Mouse (Mus musculus) layer of hippocampus, adult 11-12 months (tissue): Measurements from ENCODE around the gene Anapc15.
A peak's percentile ranks its signal among the peaks of the same experiment; 100 is the strongest.
"Not testable (repeated sequence)": the region's sequence is repeated elsewhere in the genome, so short reads cannot be mapped to it uniquely, and the experiment has no call there.

Experiments used
- DNase-seq: peaks from one replicate; pipeline ENCODE4 v3.0.0; 2022; ENCODE audit warnings: low spot score

The Anapc15 gene

DNA sequence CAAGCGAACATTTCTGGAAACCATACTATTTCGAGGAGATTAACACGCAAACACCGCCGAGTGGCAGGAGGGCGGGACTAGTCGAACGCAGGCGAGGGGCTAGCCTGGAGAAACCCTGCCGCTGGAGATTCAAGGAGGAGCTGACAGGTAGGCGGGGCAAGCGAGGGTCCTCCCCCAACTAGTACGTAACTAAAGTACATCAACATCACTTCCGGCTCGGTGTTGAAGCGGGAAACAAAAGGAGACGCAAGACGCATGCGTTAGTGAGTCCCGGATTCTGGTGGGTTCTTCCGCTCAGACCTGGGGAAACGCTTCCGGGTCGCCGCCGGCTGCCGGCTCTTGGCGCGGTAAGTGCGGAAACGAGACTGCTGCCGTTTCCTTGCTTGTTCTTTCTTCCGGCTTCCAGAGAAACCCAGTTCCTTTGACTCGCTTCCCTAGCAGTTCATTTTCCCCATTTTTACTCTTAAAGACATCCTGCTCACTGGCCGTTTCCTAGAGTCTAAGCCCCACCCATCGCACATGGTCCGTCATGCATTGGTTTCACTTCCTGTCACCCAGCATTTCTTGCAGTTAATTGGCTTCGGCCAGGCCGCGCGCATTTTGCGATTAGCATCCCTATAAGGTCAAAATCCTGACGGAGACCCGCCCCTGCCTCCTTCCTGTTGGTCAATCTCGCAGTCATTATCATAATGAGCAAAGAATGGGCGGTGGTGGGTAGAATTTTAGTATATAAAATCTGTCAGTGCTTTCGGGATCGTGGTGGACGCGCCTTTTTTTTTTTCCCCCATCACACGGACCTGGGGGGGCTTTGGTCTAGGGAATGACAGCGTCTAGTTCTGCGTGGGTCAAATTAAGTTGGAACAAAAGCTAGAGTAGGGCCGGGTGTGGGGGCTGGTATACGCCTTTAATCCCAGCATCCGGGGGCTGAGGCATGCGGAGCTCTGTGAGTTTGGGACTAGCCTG lies 32.9 kb downstream of the Anapc15 start:
- peak; percentile 99 for DNase-seq

DNA sequence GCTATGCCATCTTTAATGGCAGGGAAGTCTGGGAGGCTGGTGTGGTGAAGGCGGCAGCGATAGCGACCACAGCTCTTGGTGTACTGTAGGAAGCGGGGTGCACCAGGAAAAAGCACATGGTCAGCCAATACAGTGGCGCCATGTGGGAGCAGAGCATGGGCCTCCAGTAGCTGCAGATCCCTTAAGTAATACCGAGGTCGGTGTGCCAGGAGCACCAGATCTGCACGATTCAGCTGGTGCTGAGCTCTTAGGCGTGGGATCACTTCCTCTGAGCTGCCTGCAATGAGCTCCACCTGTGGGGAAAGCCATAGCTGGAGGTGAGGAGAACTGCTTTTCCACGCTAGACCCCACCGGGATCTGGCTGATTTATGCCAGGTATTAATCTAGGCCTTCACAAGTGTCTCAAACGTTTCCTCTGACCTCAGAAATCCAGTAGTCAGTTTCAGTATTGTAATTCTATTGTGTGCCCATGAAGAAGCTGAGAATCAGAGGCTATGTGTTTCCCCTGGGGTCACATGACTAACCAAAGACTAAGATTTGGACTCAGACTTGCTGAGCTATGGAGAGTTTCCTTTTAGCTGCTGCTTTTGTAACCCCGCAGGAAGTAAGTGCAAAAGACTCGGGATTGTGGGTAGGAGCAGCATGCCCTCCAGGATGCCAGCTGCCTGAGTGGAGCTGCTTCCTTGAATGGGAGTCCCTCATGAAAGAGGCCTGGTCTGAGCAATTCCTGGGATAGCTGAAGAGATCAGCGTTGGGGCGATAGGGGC lies 37.0 kb downstream of the Anapc15 start:
- no peak for DNase-seq

DNA sequence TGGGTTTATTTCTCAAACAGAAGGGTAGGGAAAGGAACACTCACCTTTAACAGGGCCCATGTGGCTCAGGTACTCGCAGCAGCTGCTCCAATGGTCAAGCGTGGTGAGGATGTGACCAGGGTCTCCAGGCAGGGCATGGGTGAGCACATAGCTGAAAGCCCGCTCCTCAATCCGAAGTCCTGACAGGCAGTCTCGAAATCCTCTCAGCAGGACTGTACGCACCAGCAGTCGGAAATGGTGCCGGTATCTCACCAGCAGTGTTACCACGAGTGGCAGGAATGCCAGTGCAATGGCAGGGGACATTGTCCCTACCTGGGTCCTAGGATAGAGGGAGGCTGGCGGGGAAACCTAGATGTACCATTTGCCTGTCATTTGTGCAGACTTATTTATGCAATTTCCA lies 38.5 kb downstream of the Anapc15 start:
- no peak for DNase-seq

DNA sequence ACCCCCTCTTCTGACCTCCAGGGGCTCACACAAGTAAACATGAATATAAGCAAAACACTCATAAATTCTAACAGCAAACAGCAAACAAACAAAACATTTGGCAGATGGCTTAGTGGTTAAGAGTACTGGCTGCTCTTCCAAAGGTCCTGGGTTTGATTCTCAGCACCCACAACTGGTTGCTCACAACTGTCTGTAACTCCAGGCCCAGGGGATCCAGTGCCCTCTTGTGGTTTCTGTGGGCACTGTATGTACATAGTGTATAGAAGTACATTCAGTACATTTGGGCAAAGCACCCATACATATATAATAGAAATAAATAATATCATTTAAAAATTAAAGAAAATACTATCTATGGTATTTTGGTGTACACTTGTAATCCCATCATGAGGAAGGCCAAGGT lies 39.3 kb downstream of the Anapc15 start:
- DNase-seq = no peak

DNA sequence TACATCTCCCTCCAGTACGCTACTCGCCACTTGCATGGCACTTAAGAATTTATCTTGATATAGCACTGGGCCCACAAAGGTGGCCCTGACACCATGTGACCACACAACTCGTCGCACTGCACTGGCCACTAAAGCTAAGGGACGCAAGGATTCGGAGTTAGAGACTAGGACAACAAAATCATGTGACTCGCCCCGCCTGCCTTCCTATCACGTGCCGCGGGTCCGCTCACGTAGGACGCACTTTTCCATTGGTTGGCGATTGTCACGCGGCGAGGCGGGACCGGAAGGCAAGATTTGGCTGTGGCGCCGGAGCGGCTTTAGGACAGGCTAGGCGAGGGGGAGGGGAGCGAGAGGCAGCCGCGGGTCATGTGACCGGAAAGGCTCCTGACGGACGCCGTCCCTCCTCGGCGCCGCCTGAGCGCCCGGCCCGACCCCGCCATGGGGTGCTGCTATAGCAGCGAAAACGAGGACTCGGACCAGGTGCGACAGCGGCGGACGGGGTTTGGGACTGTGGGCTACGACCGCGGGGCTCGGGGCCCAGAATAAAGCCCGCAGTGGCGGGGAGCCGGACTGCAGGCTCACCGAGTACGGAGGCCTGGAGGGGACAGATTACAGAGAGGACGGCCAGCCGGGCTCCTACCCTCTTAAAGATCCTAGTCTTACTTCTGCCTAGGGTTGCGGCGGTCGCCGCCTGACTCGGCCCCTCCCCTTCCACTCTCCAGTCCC lies 42.2 kb downstream of the Anapc15 start, which contains the start of gene Lamtor1:
Gene Lamtor1, plus strand, starts transcription at position 344 of the 726 bp plus-strand sequence.
- DNase-seq = peak; percentile 100

DNA sequence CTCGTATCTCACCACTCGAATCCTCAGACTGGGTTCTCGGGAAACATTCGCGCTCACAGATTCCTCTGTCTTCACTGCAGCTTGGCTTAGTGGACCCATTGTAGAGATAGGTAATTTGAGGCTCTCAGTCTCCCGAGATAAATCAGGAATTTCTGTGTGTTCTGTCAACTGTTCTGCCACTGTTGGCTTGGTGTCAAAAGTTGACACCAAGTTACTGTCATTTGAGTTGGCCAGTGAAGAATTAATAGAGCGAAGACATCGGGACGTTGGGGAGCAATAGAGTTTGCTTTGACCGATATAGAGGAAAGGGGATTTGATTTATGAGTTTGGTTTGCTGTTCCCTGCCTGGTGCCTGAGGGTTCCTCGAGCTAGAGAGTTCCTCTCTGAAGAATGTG lies 42.8 kb downstream of the Anapc15 start, which contains the start of gene Tomt:
Gene Tomt, minus strand, starts transcription at position 73 of the 395 bp plus-strand sequence.
- no peak for DNase-seq

DNA sequence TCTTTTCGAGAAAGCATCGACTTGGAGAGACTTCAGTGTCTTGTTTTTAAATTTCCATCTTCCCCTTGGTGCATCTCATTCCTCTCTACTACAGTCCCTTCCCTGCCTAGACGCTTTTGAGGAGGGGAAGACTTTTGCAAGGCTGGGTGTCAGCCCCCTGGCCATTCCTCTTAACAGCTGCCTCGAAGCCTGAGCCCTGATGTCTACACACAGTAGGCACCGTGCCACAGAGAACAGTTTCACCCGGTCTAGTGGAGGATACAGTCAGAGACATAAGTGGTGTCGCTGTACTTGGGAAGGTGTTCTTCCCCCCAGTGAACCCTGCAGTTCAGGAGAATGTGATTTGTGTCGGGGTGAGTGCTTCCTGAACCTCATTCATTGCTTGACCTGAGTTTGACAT lies 43.2 kb downstream of the Anapc15 start:
- no peak for DNase-seq

DNA sequence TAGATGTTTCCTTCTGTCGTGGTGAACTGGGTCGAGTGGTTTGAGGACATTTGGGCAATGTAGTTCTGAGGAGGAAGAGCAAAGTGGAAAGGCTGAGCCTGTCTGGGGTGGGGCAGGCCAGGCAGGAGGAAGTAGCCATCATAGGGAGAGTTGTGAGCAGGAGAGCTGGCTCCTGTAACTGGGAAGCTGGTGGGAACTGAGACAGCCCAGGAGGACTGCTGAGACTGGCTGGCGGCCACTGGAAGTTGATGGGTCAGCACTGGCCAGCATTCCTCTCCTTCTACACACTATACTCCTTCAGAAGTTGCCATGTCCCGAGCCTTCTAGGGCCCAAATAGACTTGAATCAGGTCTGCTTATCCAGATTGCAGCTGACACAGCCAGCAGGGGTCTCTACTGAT lies 44.9 kb downstream of the Anapc15 start:
- DNase-seq = no peak

DNA sequence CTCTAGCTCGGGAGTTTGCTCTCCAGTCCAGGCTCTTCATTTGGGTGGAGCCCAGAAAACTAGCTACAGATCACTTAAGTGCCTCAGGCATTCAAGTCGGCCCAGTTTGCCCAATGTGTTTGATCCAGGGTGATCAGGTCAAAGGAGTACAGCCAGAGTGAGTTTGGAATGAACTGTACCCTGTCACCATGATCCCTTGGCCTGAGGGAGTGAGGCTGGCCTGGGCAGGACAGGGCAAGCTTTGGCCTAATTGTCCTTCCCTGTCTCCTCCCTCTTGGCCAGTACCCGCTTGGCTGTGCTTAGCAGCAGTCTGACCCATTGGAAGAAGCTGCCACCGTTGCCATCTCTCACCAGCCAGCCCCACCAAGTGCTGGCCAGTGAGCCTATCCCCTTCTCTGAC lies 46.6 kb downstream of the Anapc15 start:
- DNase-seq = no peak

DNA sequence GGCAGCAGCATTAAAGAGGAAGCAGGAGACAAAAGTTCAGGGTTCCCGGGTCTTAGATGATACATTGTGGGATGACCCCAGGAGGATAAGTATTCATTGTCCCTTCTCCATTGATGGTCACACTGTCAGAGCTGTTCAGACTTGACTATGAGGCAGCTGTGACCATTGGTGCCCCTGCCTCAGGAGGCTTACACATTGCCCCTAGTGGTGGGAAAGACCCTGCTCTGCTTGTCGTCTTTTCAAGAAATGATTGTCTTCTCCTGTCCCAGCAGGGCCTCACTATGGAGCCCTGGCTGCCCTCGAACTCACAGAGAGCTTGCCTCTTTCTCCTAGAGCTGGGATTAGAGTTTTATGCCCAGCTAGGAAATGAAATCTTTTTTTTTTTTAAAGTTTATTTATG lies 48.5 kb downstream of the Anapc15 start:
- no peak for DNase-seq

DNA sequence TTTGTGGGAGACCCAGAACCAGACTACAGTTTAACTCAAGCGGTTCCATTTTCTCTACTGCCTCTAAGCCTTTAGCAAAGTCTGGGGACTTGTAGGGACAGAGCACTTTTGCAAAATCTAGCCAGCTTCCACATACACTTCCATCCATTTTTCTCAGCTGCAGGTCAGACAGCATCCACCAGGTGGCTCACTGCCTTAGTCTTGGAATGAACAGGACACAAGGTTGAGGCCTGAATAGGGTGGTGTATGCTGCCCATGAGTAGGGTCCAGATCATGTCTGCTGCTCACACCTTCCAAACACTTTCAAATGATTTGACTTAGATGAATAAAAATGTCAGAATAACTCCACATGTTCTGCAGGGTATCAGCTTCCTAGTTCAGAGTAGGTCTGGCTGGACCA lies 54.6 kb downstream of the Anapc15 start:
- peak; percentile 65 for DNase-seq

DNA sequence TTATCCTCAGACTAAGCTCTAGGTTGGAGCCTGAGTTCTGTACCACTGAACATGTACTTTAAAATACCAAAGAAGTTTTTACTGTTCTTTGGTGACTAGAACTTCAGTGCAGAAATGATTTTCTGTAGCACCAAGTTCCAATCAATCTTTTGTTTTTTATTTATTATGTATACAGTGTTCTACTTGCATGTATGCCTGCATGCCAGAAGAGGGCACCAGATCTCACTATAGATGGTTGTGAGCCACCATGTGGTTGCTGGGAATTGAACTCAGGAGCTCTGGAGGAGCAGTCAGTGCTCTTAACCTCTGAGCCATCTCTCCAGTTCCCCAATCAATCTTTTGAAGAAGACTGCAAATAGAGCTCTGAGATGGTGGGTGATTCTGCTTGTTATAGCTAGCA lies 62.4 kb downstream of the Anapc15 start:
- not testable (repeated sequence) for DNase-seq

DNA sequence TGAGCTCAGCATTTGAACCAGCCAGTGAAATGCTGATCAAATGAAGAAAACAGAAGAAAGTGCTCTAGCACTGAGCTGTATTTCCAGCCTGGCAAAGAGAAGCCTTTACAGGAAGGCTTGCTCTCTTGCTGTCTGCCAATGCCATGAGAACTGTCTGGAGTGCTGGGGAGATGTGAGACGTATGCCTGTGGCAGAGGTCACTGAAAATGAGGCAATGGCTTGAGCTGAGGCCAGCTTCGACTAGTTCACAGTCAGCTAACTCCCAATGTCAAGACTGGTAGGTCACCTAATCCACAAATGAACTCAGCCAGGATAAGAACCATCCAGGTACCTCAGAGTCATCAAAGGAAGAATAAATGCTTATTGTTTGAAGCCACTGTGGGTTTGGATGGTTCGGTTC lies 64.6 kb downstream of the Anapc15 start:
- DNase-seq = no peak

DNA sequence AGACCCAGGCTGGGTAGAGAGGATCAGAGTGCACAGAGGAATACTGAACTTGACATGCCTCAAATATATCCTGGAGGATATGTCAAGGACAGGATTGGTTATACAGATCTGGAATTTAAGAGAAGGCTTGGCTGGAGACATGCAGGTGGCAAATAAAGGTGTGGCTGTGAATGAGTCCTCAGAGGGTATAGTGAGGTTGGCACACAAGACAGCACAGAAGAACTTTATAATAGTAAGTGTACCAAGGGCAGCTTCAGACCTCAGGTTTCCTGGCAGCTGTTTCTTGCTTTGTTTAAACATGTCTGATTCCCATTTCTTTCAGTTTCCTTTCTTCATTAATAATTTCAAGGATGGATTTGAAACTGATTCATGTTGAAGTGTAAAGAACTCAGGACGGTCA lies 69.0 kb downstream of the Anapc15 start:
- no peak for DNase-seq

DNA sequence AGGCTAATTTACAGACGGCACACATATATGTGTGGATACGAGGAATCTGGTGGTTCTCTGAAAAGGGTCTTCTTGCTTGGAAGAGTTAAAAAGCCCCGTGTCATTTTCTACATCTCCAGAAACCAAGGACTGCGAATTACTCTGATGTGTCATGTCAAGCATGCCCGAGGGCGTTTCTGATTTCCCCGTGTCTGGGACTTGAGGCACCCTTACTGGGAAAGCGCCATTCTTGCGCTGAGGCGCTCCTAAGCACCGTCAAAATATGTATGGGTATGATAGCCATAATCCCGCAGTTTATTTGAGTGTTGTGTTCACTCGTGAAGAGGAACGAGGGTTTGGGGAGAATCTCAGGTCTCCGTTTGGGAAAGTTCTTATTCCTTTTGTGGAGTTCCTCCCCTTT lies 69.8 kb downstream of the Anapc15 start:
- DNase-seq = no peak

DNA sequence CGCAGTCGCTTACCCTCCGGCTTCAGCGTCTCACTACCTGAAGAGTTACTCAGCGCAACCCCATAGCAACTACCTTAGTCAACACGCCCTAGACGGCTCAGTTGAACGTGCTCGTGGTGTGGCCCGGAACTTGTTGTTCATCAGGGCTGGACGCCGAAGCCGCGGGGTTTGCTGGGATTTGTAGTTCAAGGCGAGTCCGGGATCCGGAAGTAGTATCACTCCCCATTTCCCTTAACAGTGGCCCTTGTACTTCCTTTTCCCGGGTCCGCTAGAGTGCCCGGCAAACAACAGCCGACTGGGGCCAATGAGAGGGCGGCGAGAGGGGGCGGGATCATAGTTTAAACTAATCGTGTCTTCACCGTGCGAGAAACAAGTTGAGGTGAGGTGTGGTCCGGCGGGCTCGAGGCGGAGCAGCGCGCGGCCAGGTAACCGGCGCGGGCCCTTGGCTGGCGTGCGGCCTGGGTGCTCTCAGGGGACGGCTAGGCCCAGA lies 70.3 kb downstream of the Anapc15 start, which contains the start of the genes Lrrc51 and Numa1:
Gene Lrrc51, minus strand, starts transcription at position 145 of the 490 bp plus-strand sequence.
Gene Numa1, plus strand, starts transcription at position 361 of the 490 bp plus-strand sequence.
- DNase-seq = peak; percentile 96

DNA sequence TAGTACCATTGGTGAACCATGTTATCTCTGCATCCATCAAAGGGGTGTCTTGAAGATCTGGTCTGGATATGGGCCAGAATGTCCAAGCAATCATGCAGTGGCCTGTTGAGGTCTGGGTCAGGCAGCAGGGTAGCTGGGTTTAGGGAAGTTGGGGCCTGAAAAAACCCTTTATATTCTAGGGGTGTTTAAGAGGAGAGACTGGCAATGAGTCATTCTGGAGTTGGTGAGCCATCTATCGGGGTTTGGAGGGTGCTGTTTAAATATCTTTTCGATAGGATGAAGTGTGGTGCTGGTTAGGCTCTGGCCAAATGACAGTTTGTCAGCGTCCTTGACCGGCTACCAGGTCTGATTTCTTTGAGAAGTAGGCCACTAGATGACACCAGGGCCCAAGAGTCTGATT lies 72.4 kb downstream of the Anapc15 start:
- no peak for DNase-seq

DNA sequence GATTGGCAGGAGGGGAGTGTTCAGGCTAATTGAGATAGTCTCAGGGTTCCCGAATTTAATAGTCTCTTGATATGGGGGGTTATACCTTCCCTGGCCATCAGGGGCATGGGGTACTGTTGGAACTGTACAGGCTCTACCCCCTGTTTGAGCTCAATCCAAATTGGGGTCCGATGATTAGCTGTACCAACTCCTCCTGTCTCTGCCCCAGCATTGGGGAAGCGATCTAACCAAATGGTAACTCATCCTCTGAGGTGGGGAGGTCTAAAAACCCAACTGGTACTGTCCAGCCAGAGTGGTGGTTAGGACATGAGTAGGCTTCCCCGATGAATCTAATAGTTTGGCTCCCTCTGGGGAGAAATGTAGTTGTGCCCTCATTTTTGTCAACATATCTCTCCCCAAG lies 73.5 kb downstream of the Anapc15 start:
- no peak for DNase-seq

DNA sequence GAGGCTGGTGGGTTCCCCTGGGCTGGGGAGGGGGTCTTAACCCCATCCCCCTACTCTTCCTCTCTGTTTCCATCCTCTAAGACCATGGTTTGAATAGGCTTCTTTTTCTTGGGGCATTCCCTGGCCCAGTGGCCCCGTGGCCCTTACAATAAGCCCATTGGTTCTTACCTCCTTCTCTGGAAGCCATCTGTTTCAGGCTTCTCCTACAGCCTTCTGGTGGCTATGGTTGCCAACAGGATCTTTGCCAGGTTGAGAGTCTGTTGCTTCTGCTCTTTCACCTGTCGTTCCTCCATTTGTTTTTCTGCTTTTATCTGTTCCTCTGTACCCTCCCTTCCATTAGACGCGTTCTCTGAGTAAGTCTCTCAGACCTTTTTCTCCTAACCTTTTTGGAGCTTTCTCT lies 74.1 kb downstream of the Anapc15 start:
- DNase-seq = peak; percentile 58

DNA sequence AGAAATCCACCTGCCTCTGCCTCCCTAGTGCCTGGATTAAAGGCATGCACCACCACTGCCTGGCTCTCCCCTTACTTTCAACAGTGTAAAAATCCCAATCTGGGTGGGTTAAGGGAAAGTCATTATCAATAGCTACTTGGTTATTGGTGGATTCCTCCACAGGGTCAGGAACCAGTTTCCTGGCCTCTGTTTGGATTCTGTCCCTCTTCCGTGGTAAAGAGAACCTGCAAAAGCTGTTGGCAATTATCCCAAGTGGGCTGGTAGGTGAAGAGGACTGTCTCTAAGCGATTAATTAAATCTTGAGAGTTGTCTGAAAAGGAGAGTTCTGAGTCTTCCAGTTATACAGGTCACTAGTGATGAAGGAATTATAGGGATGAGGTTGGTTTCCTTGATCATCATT lies 74.8 kb downstream of the Anapc15 start:
- no peak for DNase-seq

DNA sequence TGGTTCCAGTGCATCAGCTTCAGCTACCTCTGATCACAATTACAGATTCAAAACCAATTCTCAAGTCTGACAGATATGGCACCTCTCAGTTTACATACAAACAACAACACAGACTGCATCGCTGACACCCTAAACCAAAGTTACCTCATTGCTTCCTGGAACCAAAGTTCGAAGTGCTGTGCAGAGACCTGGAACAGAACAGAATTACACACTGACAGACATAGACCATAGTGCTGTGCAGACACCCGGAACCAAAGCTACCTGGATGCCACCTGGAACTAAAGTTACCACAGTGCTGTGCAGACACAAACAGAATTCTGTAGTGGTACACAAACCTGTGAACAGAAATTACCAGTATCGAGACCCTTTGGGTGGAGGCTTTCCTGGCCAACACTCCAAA lies 76.2 kb downstream of the Anapc15 start:
- DNase-seq = no peak

DNA sequence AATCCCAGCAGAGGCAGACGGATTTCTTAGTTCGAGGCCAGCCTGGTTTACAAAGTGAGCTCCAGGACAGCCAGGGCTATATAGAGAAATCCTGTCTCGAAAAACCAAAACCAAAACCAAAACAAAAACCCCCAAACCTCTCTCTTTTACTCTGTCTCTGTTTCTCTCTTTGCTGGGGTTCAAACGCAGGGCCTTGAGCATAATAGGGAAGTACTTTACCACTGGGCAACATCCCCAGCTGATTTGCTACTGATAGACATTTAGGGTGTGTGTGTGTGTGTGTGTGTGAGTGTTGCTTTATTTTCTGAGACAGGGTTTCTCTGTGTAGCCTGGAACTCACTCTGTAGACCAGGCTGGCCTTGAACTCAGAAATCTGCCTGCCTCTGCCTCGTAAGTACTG lies 85.5 kb downstream of the Anapc15 start:
- not testable (repeated sequence) for DNase-seq
